Mouse (Mus musculus) cerebellum, adult 2 months (tissue): ENCODE data around the gene Lrba. TPM values are rescaled to one million over a fixed set of nuclear protein-coding genes. Genes with fewer than 3 reads are reported as not detected.

Experiments used
- DNase-seq, 2 experiments: peaks; one replicate each; pipeline ENCODE4 v3.0.0; 2021
- H3K27ac ChIP-seq: fragments of 200-500 bp; 2 replicates; pipeline ENCODE4 v1.5.1; 2012; ENCODE audit warnings: low read length, control low read depth, inconsistent platforms; ENCODE audit not compliant: insufficient read depth
- H3K27me3 ChIP-seq: fragments of 200-500 bp; 2 replicates; pipeline ENCODE4 v1.6.1; 2012; ENCODE audit warnings: inconsistent platforms, mild to moderate bottlenecking, low read length, moderate library complexity; ENCODE audit not compliant: control insufficient read depth, insufficient read depth
- H3K4me1 ChIP-seq: fragments of 200-500 bp; 2 replicates; pipeline ENCODE4 v1.6.1; 2011; ENCODE audit warnings: low read length; ENCODE audit not compliant: control insufficient read depth, insufficient read depth
- H3K4me3 ChIP-seq: fragments of 200-500 bp; replicated peaks from 2 replicates; pipeline ENCODE3; 2011; ENCODE audit warnings: mild to moderate bottlenecking, low read depth, low read length, control low read depth; ENCODE audit not compliant: insufficient read depth
- CTCF ChIP-seq: fragments of 200-500 bp; IDR thresholded peaks from 2 replicates; pipeline ENCODE4 v1.5.1; 2011; ENCODE audit warnings: low read depth, mild to moderate bottlenecking, control low read depth, low read length, moderate library complexity, borderline replicate concordance; ENCODE audit not compliant: insufficient read depth
- POLR2A ChIP-seq: fragments of 200-500 bp; IDR thresholded peaks from 2 replicates; pipeline ENCODE4 v1.6.1; 2011; ENCODE audit warnings: low read length, control low read depth, borderline replicate concordance; ENCODE audit not compliant: insufficient read depth
- WGBS: fragments of 180-500 bp; shearing (Covaris S2); methylation state at CpG from one replicate; pipeline ENCODE4 v1.1.7; 2018; 5-methylcytosine and 5-hydroxymethylcytosine counted together
- polyA plus RNA-seq: library from polyadenylated mRNA; depleted of rRNA; stranded (reverse); fragments of >200 nt; gene quantifications from 2 replicates; pipeline ENCODE4 v1.2.3, GENCODE M21; 2012

The Lrba gene
- polyA plus RNA-seq, 1 experiment, result 18.9 TPM

GRCm38 (mm10) chr3:86231532-86232086 is 7.1 kb downstream of the Lrba start:
- WGBS, result 71% methylated on average over 1 of the region's 1 CpGs
- H3K27me3 ChIP-seq, result no peaks in the 10 kb centered on the region

DNA sequence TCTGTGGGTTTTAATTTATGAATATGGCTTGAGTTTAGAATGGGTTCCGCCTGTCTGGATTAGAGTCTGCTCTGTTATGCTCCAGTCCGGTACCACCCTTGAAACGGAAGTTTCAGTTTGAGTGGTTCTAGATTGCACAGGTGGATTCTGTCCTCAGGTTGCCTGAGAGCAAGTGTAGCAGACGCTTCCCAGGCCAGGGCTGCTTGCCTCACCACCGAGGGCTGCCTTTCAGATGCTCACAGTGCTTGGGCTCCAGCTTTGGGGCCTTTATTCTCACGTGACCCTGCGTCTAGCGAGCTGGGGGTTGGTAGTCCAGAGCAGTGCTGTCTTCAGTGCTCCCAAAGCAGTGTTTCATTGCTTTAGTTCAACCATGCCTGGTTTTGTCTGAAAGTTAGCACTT is 22.7 kb downstream of the Lrba start:
- no peak overlapping the region for H3K27ac ChIP-seq
- H3K4me1 ChIP-seq, result no peaks in the 10 kb centered on the region
- 74% methylated on average over 8 of the region's 8 CpGs for WGBS
- no peak for DNase-seq
- no peaks in the 10 kb centered on the region for H3K27me3 ChIP-seq
- H3K4me3 ChIP-seq, result no peak overlapping the region
- TF ChIP-seq POLR2A (no peak), CTCF (no peak)

More at GRCm38 (mm10) chr3:86231532-86232086, 7.1 kb downstream of the Lrba start:
- Histone ChIP-seq H3K4me3 (no peak overlapping the region), H3K4me1 (no peaks in the 10 kb centered on the region; the same call in 1 of the 2 replicates), H3K27ac (no peak overlapping the region)
- no peak for TF ChIP-seq CTCF
- TF ChIP-seq POLR2A, result no peak
- no peak for DNase-seq

DNA sequence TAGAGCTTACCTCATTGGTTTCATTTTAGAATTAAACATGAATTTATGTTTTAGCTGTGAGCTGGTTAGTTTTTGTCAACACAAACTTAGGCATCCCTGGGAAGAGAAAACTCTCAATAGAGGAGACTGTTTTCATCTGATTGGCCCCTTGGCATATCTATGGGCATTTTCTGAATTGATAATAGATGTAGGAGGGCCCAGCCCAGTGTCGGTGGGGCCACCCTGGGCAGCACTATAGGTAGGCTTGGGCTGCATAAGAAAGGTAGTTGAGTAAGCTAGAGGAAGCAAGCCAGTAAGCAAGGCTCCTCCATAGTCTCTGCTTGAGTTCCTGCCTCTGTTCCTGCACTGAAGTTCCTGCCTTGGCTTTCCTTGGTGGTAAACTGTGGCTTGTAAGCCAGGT is 26.7 kb downstream of the Lrba start:
- Histone ChIP-seq H3K27ac (no peak overlapping the region), H3K4me1 (no peaks in the 10 kb centered on the region), H3K4me3 (no peak overlapping the region), H3K27me3 (no peaks in the 10 kb centered on the region)
- no peak for DNase-seq
- TF ChIP-seq CTCF, result no peak
- no peak for TF ChIP-seq POLR2A
- WGBS, result 84% methylated on average over 1 of the region's 1 CpGs

GRCm38 (mm10) chr3:86252588-86252987 is 28.1 kb downstream of the Lrba start:
- no peaks in the 10 kb centered on the region for H3K4me1 ChIP-seq
- H3K27me3 ChIP-seq, result no peaks in the 10 kb centered on the region

GRCm38 (mm10) chr3:86253071-86253470 is 28.6 kb downstream of the Lrba start:
- H3K4me3 ChIP-seq, result no peak overlapping the region
- WGBS, result 52% methylated on average over 3 of the region's 3 CpGs
- H3K27me3 ChIP-seq, result no peaks in the 10 kb centered on the region
- H3K27ac ChIP-seq, result no peak overlapping the region
- no peaks in the 10 kb centered on the region for H3K4me1 ChIP-seq
- DNase-seq, result peak in 1 of 2 experiments; percentile 66
- TF ChIP-seq CTCF (no peak), POLR2A (no peak)

More at GRCm38 (mm10) chr3:86252588-86252987, 28.1 kb downstream of the Lrba start:
- Histone ChIP-seq H3K27ac (no peak overlapping the region), H3K4me3 (no peak overlapping the region)
- TF ChIP-seq CTCF, result no peak
- no peak for TF ChIP-seq POLR2A
- no peak for DNase-seq

DNA sequence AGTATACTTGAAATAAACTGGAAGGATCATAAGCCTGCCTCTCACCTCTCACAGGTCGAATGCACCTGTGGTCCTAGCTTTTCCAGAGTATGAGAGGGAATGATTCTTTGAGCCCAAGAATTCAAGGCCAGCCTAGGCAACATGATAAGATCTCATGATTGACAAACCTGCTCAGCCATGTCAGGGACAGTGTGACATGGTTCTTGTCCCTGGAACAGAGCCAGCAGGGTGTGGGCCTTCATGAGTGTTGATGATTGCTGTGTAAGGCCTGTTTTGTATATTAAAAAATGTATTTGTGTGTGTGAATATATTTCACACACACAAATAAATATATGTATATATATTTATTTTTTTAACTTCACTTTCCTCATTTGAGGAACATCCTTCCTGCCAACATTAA is 29.3 kb downstream of the Lrba start:
- WGBS, result 85% methylated on average over 1 of the region's 1 CpGs
- H3K27ac ChIP-seq, result no peak overlapping the region
- H3K27me3 ChIP-seq, result no peaks in the 10 kb centered on the region
- H3K4me1 ChIP-seq, result no peaks in the 10 kb centered on the region
- no peak for DNase-seq
- no peak overlapping the region for H3K4me3 ChIP-seq
- TF ChIP-seq CTCF (no peak), POLR2A (no peak)

DNA sequence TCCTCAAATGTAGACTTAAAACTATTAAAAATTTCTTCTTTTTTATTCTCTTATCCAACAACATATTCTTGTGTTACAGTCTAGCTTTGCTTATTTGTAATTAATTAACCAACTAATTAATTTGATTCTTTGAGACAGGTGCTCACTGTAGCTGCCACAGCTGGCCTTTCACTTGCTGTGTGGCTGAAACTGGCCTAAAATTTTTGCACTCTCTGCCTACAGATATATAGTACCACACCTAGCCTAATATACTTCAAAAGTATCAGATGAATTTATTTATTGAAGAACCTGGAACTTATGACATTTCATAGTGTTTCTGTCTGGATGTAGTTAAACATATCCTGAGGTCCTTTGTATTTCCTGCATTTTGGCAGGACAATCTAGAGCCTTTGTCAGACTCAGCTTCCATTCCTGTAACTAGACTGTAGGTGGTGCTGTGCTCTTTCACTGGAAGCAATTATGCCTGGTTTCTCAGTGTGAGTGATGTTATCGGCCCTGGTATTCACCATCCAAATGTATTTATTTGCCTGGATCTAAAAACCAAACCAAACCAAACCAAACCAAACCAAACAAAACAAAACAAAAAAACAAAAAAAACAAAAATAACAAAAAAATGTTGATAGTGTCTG is 43.7 kb downstream of the Lrba start:
- peak in 1 of 2 experiments; percentile 49 for DNase-seq
- TF ChIP-seq CTCF, result peak; percentile 32; the same call in 1 of the 2 replicates
- no peak for TF ChIP-seq POLR2A
- no peaks in the 10 kb centered on the region for H3K27me3 ChIP-seq
- 25% methylated on average over 1 of the region's 1 CpGs for WGBS
- H3K27ac ChIP-seq, result no peak overlapping the region
- no peaks in the 10 kb centered on the region for H3K4me1 ChIP-seq
- H3K4me3 ChIP-seq, result no peak overlapping the region

- TF ChIP-seq POLR2A (no peak), CTCF (no peak)
- Histone ChIP-seq H3K4me1 (no peaks in the 10 kb centered on the region), H3K4me3 (no peak overlapping the region), H3K27me3 (no peaks in the 10 kb centered on the region), H3K27ac (no peak overlapping the region)
- no peak for DNase-seq
- WGBS, result 80% methylated on average over 1 of the region's 1 CpGs
Observed at GRCm38 (mm10) chr3:86275651-86276050, 51.2 kb downstream of the Lrba start.
